Comparison of ENCODE assay signal across 8 mouse cellular contexts in genomic region chr10:128499116-128499671, GRCm38 (mm10). TPM values are rescaled to one million over a fixed set of nuclear protein-coding genes. Genes with fewer than 3 reads are reported as not detected.
DNase-seq lines count a peak whose midpoint lies in the region; ATAC-seq and TF ChIP-seq lines count a peak whose summit lies in the region.

No protein-coding gene starts in this region.

- peak; percentile 16 for ATAC-seq in common myeloid progenitor, adult 5-6 weeks (replicated peaks; ENCODE audit: low read depth, poor library complexity, severe bottlenecking)
- peak; percentile 36 for ATAC-seq in hindbrain, embryonic 15.5 days (ENCODE audit: low FRiP score, low read depth)

- intact Hi-C loops in gastrocnemius, adult 2 months (cut with DNase I) = no loop called here
- intact Hi-C loops in left cerebral cortex, postnatal 36 days (cut with DNase I) = no loop called here

- peak overlapping the region; percentile 86 for H3K4me2 ChIP-seq in hindbrain, embryonic 15.5 days

- H3K4me1 ChIP-seq in hindbrain, embryonic 15.5 days (replicated peaks) = peaks cover 36% of the 10 kb centered on the region
- H3K4me1 ChIP-seq in megakaryocyte, embryonic 14.5 days = peaks cover 84% of the 10 kb centered on the region

- no peaks in the 10 kb centered on the region for H3K27me3 ChIP-seq in hindbrain, embryonic 15.5 days
- no peaks in the 10 kb centered on the region for H3K27me3 ChIP-seq in megakaryocyte, embryonic 14.5 days (replicated peaks)

- DNase-seq in left cerebral cortex, adult 18-20 months (ENCODE audit: low spot score in 2 of 2) = peak; percentile 46 to 63
- no peak for DNase-seq in left cerebral cortex, adult 11 months (ENCODE audit: low spot score)
- DNase-seq in gastrocnemius, adult 2 months = peak; percentile 88
- DNase-seq in left cerebral cortex, postnatal 36 days (ENCODE audit: low spot score in 2 of 2) = peak; percentile 68 to 71
- DNase-seq in right cerebral cortex, postnatal 25 days = peak; percentile 67

- H3K9me3 ChIP-seq in hindbrain, embryonic 15.5 days = no peaks in the 10 kb centered on the region
- H3K9me3 ChIP-seq in megakaryocyte, embryonic 14.5 days = no peaks in the 10 kb centered on the region

- no peak; the same call in 1 of the 2 replicates for TF ChIP-seq CTCF in gastrocnemius, adult 2 months (IDR thresholded peaks at IDR 0.05)

- peak overlapping the region; percentile 45 for H3K9ac ChIP-seq in hindbrain, embryonic 15.5 days

- no peaks in the 10 kb centered on the region for H3K36me3 ChIP-seq in hindbrain, embryonic 15.5 days
- H3K36me3 ChIP-seq in megakaryocyte, embryonic 14.5 days (replicated peaks; ENCODE audit: low read length) = peaks cover 24% of the 10 kb centered on the region

- H3K4me3 ChIP-seq in gastrocnemius, adult 2 months = peak overlapping the region; percentile 82
- H3K4me3 ChIP-seq in hindbrain, embryonic 15.5 days = peak overlapping the region; percentile 56
- peak overlapping the region; percentile 94 for H3K4me3 ChIP-seq in megakaryocyte, embryonic 14.5 days (replicated peaks)

- H3K27ac ChIP-seq in gastrocnemius, adult 2 months = peak overlapping the region; percentile 94
- peak overlapping the region; percentile 77 for H3K27ac ChIP-seq in hindbrain, embryonic 15.5 days (replicated peaks)

- 2% methylated on average over 21 of the region's 21 CpGs for WGBS in hindbrain, embryonic 15.5 days

RNA-seq across cellular contexts. Expression of gene Myl6b, which starts 0.7 kb away (rescaled TPM):
- 10 to 100 TPM; 31.5 to 34.9 TPM for total RNA-seq in left cerebral cortex, adult 18-20 months (2021)
- total RNA-seq in common myeloid progenitor, adult 5-6 weeks (2017) = 0.55 TPM in 1 of 2 replicates, not detected in the other
- 10 to 100 TPM in 1 of 2 experiments, 1 to 10 TPM in 1; 6.5 to 17.8 TPM for total RNA-seq in gastrocnemius, adult 2 months (2021)
- polyA plus RNA-seq in hindbrain, embryonic 15.5 days (2015; fragmentation: Nextera tagmentation; extraction: Ambion mirVana) = 5.7 and 6.5 TPM in 2 replicates
- total RNA-seq in left cerebral cortex, postnatal 36 days (2021) = 10 to 100 TPM; 26.3 to 27.0 TPM
- 9.5 and 15.9 TPM in 2 replicates for polyA plus RNA-seq in megakaryocyte, embryonic 14.5 days (2012; ENCODE audit: insufficient read depth, low replicate concordance)

RNA-seq across cellular contexts. Expression of gene Myl6, which starts 5.2 kb away (rescaled TPM):
- 100 to 1,000 TPM; 576 to 616 TPM for total RNA-seq in left cerebral cortex, adult 18-20 months (2021)
- 1,004 and 1,124 TPM in 2 replicates for total RNA-seq in common myeloid progenitor, adult 5-6 weeks (2017)
- 100 to 1,000 TPM; 171 to 179 TPM for total RNA-seq in gastrocnemius, adult 2 months (2021)
- polyA plus RNA-seq in hindbrain, embryonic 15.5 days (2015; fragmentation: Nextera tagmentation; extraction: Ambion mirVana) = 944 and 959 TPM in 2 replicates
- 100 to 1,000 TPM; 547 to 629 TPM for total RNA-seq in left cerebral cortex, postnatal 36 days (2021)
- 175 and 2,406 TPM in 2 replicates for polyA plus RNA-seq in megakaryocyte, embryonic 14.5 days (2012; ENCODE audit: insufficient read depth, low replicate concordance)

RNA-seq across cellular contexts. Expression of gene Esyt1, which starts 26.5 kb away (rescaled TPM):
- total RNA-seq in left cerebral cortex, adult 18-20 months (2021) = 10 to 100 TPM; 13.1 to 13.2 TPM
- total RNA-seq in common myeloid progenitor, adult 5-6 weeks (2017) = 70.9 and 76.6 TPM in 2 replicates
- total RNA-seq in gastrocnemius, adult 2 months (2021) = 10 to 100 TPM; 13.7 to 14.3 TPM
- polyA plus RNA-seq in hindbrain, embryonic 15.5 days (2015; fragmentation: Nextera tagmentation; extraction: Ambion mirVana) = 14.2 and 14.8 TPM in 2 replicates
- total RNA-seq in left cerebral cortex, postnatal 36 days (2021) = 1 to 10 TPM; 8.5 to 9.0 TPM
- polyA plus RNA-seq in megakaryocyte, embryonic 14.5 days (2012; ENCODE audit: insufficient read depth, low replicate concordance) = 48.5 and 62.5 TPM in 2 replicates

RNA-seq across cellular contexts. Expression of gene Smarcc2, which starts 40.1 kb away (rescaled TPM):
- 100 to 1,000 TPM; 265 to 267 TPM for total RNA-seq in left cerebral cortex, adult 18-20 months (2021)
- total RNA-seq in common myeloid progenitor, adult 5-6 weeks (2017) = 71.9 and 92.2 TPM in 2 replicates
- 10 to 100 TPM; 46.5 to 53.2 TPM for total RNA-seq in gastrocnemius, adult 2 months (2021)
- polyA plus RNA-seq in hindbrain, embryonic 15.5 days (2015; fragmentation: Nextera tagmentation; extraction: Ambion mirVana) = 167 and 177 TPM in 2 replicates
- total RNA-seq in left cerebral cortex, postnatal 36 days (2021) = 100 to 1,000 TPM; 238 to 245 TPM
- polyA plus RNA-seq in megakaryocyte, embryonic 14.5 days (2012; ENCODE audit: insufficient read depth, low replicate concordance) = 86.7 and 138 TPM in 2 replicates

RNA-seq across cellular contexts. Expression of gene Zc3h10, which starts 48.4 kb away (rescaled TPM):
- total RNA-seq in left cerebral cortex, adult 18-20 months (2021) = 10 to 100 TPM; 15.9 to 20.7 TPM
- 8.6 and 10.6 TPM in 2 replicates for total RNA-seq in common myeloid progenitor, adult 5-6 weeks (2017)
- 1 to 10 TPM; 4.2 to 6.5 TPM for total RNA-seq in gastrocnemius, adult 2 months (2021)
- 18.2 and 20.0 TPM in 2 replicates for polyA plus RNA-seq in hindbrain, embryonic 15.5 days (2015; fragmentation: Nextera tagmentation; extraction: Ambion mirVana)
- total RNA-seq in left cerebral cortex, postnatal 36 days (2021) = 10 to 100 TPM; 14.2 to 15.0 TPM
- 21.5 and 24.2 TPM in 2 replicates for polyA plus RNA-seq in megakaryocyte, embryonic 14.5 days (2012; ENCODE audit: insufficient read depth, low replicate concordance)
